Mouse (Mus musculus): ENCODE data around the gene Gm10837. TPM values are rescaled to one million over a fixed set of nuclear protein-coding genes. Genes with fewer than 3 reads are reported as not detected.

Gene Gm10837
- not detected in 2 replicates for polyA plus RNA-seq (2021; fragmentation: Nextera tagmentation)
- long read RNA-seq, experiment 1: 0 reads
- long read RNA-seq, experiment 2: 0 reads

GRCm38 (mm10) chr14:122490441-122491328, at the start of gene Gm10837:
Gene Gm10837 (plus strand): TSS chr14:122490586.

DNA sequence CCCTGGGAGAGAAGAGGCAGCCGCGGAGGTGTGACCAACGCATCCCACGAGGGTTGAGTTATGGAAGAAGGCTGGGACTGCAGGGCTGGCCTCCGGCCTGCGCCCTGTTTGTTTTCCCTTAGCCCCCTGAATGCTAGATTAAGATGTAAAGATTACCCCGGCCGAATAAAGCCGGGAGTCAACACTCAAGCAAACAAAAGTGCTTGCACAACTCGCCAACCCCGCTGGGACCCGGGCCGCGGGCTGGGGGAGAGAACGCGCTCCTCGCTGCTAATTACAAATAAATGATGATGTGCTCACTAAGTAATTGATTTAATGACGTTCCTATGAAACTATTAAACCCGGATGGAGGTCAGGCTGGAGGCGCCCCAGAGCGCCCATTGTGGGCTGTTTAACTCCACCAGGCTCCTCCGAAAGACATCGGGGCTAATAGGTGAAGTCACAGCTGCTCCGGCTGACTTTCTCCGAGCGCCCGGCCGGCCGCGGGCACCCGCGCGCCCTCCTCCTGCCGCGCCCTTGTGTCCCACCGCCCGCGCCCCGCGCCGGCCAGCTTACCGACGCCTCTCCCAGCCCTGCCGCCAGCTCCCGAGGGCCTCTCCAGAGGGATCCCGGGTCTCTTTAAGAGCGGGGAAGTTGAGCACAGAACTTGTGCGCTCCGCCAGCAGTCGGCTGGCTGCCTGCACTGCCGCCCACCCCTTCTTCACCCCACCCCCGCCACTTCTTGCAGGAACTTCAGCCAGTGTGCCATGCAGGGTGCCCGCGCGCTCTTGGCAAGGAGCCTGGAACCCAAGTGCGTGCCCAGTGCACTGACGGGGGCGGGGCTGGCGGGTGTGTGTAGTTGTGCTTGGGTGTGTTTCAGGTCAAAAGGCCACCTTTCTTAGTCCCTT, 39.6 kb upstream of the Gm10837 start, which contains the start of gene Gm5089:
Gene Gm5089, minus strand, starts transcription at position 620 of the 887 bp plus-strand sequence.

GRCm38 (mm10) chr14:122464763-122465741, 25.3 kb upstream of the Gm10837 start, which contains the start of gene Zic5:
Gene Zic5 (minus strand): TSS chr14:122465677.

DNA sequence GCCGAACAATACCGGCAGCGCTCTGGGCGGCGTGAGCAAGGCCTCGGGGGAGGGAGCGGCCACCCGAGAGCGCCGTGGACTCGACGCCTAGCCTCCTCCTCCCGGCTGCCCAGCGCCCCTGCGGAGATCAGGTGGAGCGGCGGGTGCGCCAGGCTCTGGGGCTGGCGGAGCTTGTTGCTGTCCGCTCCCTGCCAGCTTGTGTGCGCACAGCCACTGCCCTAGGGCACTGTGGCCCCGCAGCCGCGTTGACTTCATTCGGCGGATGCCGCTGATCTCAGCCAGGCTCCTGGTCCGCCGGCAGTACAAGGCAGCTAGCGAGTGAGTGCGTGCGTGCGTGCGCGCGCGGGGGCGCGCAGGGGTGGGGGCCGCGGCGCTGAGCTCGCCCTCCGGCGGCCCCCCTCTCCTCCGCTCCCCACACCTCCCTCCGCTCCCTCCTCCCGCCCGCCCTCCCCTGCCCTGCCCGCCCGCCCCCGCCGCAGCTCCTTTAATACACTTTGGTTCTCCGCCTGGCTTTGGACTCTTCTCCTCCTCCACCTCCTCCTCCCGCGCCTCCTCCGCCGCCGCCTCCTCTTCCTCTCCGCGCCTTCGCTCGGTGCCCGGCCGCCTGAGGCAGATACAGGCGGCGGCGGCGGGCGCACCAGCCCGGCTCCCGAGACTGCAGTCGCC, 15.4 kb upstream of the Gm10837 start, which contains the start of gene Zic2:
Gene Zic2, plus strand, starts transcription at position 545 of the 666 bp plus-strand sequence.

DNA sequence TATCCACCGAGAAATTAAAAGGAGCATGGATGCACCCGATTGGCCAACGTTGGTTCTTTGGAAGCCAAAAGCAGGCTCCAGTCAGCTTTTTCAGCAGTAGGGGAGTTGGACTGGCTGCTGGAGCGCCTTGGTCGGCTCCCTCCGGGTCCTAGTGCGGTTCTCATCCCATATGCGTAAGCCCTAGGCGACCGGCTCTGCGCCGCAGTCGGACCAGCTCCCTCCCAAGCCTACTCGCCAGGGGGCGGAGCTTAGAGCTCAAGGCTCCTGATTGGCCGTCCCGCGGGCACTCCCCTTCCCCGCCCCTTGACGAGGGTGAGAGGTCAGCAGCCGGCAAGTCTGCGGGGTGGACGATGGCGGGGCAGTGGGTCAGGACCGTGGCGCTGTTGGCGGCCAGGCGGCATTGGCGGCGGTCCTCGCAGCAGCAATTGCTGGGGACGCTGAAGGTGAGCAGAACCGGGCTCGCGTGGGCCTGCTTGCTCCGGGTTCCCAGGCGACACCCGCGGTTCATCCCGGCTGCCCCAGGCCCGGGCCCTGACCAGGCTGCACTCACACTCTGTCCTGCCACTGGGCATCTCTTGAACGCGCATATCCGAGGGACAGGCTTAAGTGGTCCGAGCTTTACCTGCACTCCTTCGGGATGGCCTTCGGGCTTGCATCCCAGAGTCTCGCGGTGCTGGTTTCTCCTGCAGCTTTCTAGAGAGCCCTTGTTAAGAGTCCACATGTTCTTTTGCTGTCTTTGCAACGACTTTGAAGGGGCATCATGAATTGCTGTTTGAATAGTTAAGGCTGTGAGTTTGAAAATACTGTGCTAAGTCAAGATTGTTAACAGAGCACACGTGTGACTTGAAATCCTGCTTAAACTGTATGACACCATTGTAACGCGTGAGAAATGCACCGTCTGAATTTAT, 43.9 kb downstream of the Gm10837 start, which contains the start of gene Pcca:
Gene Pcca, plus strand, starts transcription at position 308 of the 908 bp plus-strand sequence.

Other genes with a start within 250 kb of the Gm10837 start
- gene Gm5089, start 39.5 kb upstream of the Gm10837 start, polyA plus RNA-seq (2021; fragmentation: Nextera tagmentation): not detected in 2 replicates
- 1.1 and 1.2 TPM in 2 replicates for gene Zic5, start 24.9 kb upstream of the Gm10837 start, polyA plus RNA-seq (2021; fragmentation: Nextera tagmentation)
- 2.0 and 4.1 TPM in 2 replicates for gene Zic2, start 15.2 kb upstream of the Gm10837 start, polyA plus RNA-seq (2021; fragmentation: Nextera tagmentation)
- 15.2 and 15.9 TPM in 2 replicates for gene Pcca, start 43.7 kb downstream of the Gm10837 start, polyA plus RNA-seq (2021; fragmentation: Nextera tagmentation)